Mouse (Mus musculus) central nervous system, embryonic 18 days (tissue): ENCODE measurements around the gene Ugt2b37. TPM values are rescaled to one million over a fixed set of nuclear protein-coding genes. Genes with fewer than 3 reads are reported as not detected.

Experiments
- polyA plus RNA-seq: library from polyadenylated mRNA; depleted of rRNA; stranded (reverse); fragments of >200 nt; gene quantifications from 2 replicates; pipeline ENCODE4 v1.2.3, GENCODE M21; 2012; rRNA removed

The Ugt2b37 gene
- 0.03 TPM in 1 of 2 replicates, not detected in the other for polyA plus RNA-seq

GRCm38 (mm10) chr5:87254676-87255075 lies at the start of gene Ugt2b37:
Gene Ugt2b37, minus strand, starts transcription at chr5:87254804.

Other genes starting within 250 kb of the Ugt2b37 start
- not detected in 2 replicates for gene Ugt2b36, start 162.2 kb downstream of the Ugt2b37 start, polyA plus RNA-seq
- not detected in 2 replicates for gene Ugt2b5, start 114.5 kb downstream of the Ugt2b37 start, polyA plus RNA-seq
- gene Ugt2a3, start 82.4 kb upstream of the Ugt2b37 start, polyA plus RNA-seq: not detected in 2 replicates
- gene Ugt2b38, start 169.4 kb upstream of the Ugt2b37 start, polyA plus RNA-seq: not detected in 2 replicates
- not detected in 2 replicates for gene Ugt2a2, start 227.5 kb upstream of the Ugt2b37 start, polyA plus RNA-seq
- not detected in 2 replicates for gene Gm43638, start 232.0 kb upstream of the Ugt2b37 start, polyA plus RNA-seq
- gene Ugt2a1, start 236.1 kb upstream of the Ugt2b37 start, polyA plus RNA-seq: 0.05 and 0.18 TPM in 2 replicates